Mouse (Mus musculus) spleen, adult 2 months (tissue): ENCODE results near the gene Cemip. TPM values are rescaled to one million over a fixed set of nuclear protein-coding genes. Genes with fewer than 3 reads are reported as not detected.

Source experiments
- DNase-seq, 2 experiments: peaks; one replicate each; pipeline versions ENCODE4 v3.0.0 to v3.0.0-alpha.2; 2012 to 2021; ENCODE audit warnings: low spot score in 2 of 2, low read depth in 1 of 2
- H3K27ac ChIP-seq: fragments of 200-500 bp; 2 replicates; pipeline ENCODE4 v1.5.1; 2012; ENCODE audit warnings: low read length, inconsistent platforms; ENCODE audit not compliant: insufficient read depth
- H3K27me3 ChIP-seq: fragments of 200-500 bp; 2 replicates; pipeline ENCODE4 v1.6.1; 2012; ENCODE audit warnings: mild to moderate bottlenecking, moderate library complexity, low read length, inconsistent platforms; ENCODE audit not compliant: control insufficient read depth, insufficient read depth
- H3K36me3 ChIP-seq: fragments of 200-500 bp; 2 replicates; pipeline ENCODE4 v1.6.1; 2012; ENCODE audit warnings: mild to moderate bottlenecking, low read length, inconsistent platforms; ENCODE audit not compliant: control insufficient read depth, insufficient read depth
- H3K4me1 ChIP-seq: fragments of 200-500 bp; 2 replicates; pipeline ENCODE4 v1.6.1; 2011; ENCODE audit warnings: inconsistent platforms; ENCODE audit not compliant: control insufficient read depth, insufficient read depth, insufficient read length
- H3K4me3 ChIP-seq: fragments of 200-500 bp; 2 replicates; pipeline ENCODE4 v1.5.1; 2011; ENCODE audit warnings: mild to moderate bottlenecking, inconsistent platforms; ENCODE audit not compliant: insufficient read depth, insufficient read length; ENCODE audit errors: extremely low read depth
- CTCF ChIP-seq: fragments of 200-500 bp; IDR thresholded peaks from 2 replicates; pipeline ENCODE4 v1.5.1; 2011; ENCODE audit warnings: mild to moderate bottlenecking, inconsistent platforms; ENCODE audit not compliant: insufficient read depth, insufficient read length, insufficient replicate concordance; ENCODE audit errors: extremely low read depth
- POLR2A ChIP-seq: fragments of 200-500 bp; IDR thresholded peaks from 2 replicates; pipeline ENCODE4 v1.6.1; 2011; ENCODE audit warnings: low read depth, low read length, inconsistent platforms
- WGBS: fragments of 180-500 bp; shearing (Covaris S2); methylation state at CpG from one replicate; pipeline ENCODE4 v1.1.7; 2018; 5-methylcytosine and 5-hydroxymethylcytosine counted together
- polyA plus RNA-seq: library from polyadenylated mRNA; depleted of rRNA; stranded (reverse); fragments of >200 nt; gene quantifications from 2 replicates; pipeline ENCODE4 v1.2.3, GENCODE M21; 2012

Gene Cemip
- polyA plus RNA-seq, 1 experiment: 2.4 TPM

DNA sequence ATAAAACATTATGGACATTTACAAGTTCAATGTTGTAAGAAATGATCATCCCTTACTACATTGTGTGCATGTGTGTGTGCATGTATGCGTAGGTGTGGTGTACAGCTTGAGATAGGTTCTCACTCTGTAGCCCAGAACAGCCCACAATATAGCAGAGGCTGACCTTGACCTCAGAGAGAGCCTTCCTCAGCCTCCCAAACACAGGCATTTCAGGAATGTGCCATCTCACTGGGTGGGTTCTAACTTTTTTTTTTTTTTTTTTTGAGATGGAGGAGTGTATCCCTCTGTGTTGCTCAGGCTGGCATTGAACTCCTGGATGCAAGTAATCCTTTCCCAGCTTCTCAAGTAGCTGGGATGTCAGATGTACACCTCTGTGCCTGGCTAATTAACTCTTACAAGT is 92.0 kb downstream of the Cemip start:
- no peak for DNase-seq
- TF ChIP-seq POLR2A (no peak), CTCF (no peak)
- Histone ChIP-seq H3K27ac (no peak overlapping the region), H3K27me3 (no peaks in the 10 kb centered on the region), H3K4me3 (no peak overlapping the region), H3K36me3 (no peaks in the 10 kb centered on the region), H3K4me1 (no peaks in the 10 kb centered on the region)
- 91% methylated on average over 1 of the region's 1 CpGs for WGBS

DNA sequence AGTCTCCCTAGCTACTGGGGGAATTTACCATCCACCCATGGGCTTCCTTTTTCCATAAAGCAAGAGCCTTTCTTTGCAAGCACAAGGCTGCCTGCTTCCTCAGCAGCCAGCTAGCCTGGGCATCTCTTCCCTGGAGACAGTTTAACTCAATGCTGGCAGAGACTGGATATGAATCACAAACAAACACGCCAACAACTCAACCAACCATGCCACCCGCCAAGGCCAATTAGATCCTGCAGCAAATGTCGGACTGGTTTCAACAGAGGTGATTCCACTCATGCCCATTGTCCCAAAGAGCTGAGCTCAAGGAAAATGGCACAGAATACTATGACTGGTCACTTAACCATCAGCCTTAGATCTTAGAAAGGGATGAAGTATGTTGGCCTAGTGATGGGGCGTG is 97.0 kb downstream of the Cemip start:
- DNase-seq: no peak
- Histone ChIP-seq H3K27ac (no peak overlapping the region), H3K27me3 (no peaks in the 10 kb centered on the region), H3K4me3 (no peak overlapping the region), H3K4me1 (no peaks in the 10 kb centered on the region), H3K36me3 (no peaks in the 10 kb centered on the region)
- 93% methylated on average over 4 of the region's 4 CpGs for WGBS
- no peak for TF ChIP-seq CTCF
- TF ChIP-seq POLR2A: no peak

- H3K27me3 ChIP-seq: no peaks in the 10 kb centered on the region
- TF ChIP-seq CTCF (no peak), POLR2A (no peak)
- no peaks in the 10 kb centered on the region for H3K36me3 ChIP-seq
- H3K4me3 ChIP-seq: no peak overlapping the region
- no peak overlapping the region for H3K27ac ChIP-seq
- H3K4me1 ChIP-seq: no peaks in the 10 kb centered on the region
- DNase-seq: no peak
- WGBS: 87% methylated on average over 2 of the region's 2 CpGs
Measured at GRCm38 (mm10) chr7:83985751-83986150, 100.6 kb downstream of the Cemip start.

- Histone ChIP-seq H3K27me3 (no peaks in the 10 kb centered on the region), H3K4me1 (no peaks in the 10 kb centered on the region), H3K36me3 (no peaks in the 10 kb centered on the region), H3K4me3 (no peak overlapping the region), H3K27ac (no peak overlapping the region)
- 95% methylated on average over 2 of the region's 2 CpGs for WGBS
- DNase-seq: no peak
- TF ChIP-seq CTCF (no peak), POLR2A (no peak)
Measured at GRCm38 (mm10) chr7:83982566-83982965, 103.7 kb downstream of the Cemip start.

GRCm38 (mm10) chr7:83978945-83979536 is 107.3 kb downstream of the Cemip start:
- Histone ChIP-seq H3K27me3 (no peaks in the 10 kb centered on the region), H3K36me3 (no peaks in the 10 kb centered on the region), H3K27ac (no peak overlapping the region), H3K4me1 (no peaks in the 10 kb centered on the region), H3K4me3 (no peak overlapping the region)
- no peak for DNase-seq
- WGBS: 54% methylated on average over 1 of the region's 1 CpGs
- TF ChIP-seq POLR2A (no peak), CTCF (no peak)

- 72% methylated on average over 1 of the region's 1 CpGs for WGBS
- H3K27me3 ChIP-seq: no peaks in the 10 kb centered on the region
- no peak overlapping the region for H3K4me3 ChIP-seq
- no peak overlapping the region for H3K27ac ChIP-seq
- TF ChIP-seq CTCF (no peak), POLR2A (no peak)
- no peaks in the 10 kb centered on the region for H3K4me1 ChIP-seq
- no peak for DNase-seq
- H3K36me3 ChIP-seq: no peaks in the 10 kb centered on the region
Measured at GRCm38 (mm10) chr7:83978410-83978809, 107.9 kb downstream of the Cemip start.

DNA sequence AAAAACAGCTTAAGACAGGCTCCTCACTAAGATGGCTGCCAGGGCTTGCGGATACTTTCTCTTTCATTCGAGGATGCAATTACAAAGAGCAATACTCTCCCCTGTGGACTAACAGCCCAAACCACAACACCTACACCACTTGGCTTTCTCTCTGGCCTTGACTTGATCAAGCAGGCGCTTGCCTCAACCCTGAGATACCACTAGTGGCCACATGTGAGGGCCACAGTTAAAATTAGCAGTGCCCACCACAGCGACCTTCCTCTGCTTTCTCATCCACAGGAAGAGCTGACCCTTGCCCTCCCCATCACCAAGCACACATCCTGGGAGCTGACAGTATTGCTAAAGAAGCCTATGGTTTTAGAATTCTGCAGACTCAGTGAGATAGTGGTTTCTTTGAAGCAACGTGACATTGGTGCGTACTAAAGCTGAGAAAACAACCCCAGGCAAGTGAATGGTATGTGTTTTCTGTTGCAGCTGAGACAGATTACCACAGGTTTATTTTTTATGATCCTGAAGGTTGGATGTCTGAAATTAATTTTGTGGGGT is 109.8 kb downstream of the Cemip start:
- TF ChIP-seq CTCF: no peak
- TF ChIP-seq POLR2A: no peak
- H3K27me3 ChIP-seq: no peaks in the 10 kb centered on the region
- H3K36me3 ChIP-seq: no peaks in the 10 kb centered on the region
- DNase-seq: no peak
- WGBS: 69% methylated on average over 6 of the region's 6 CpGs
- H3K27ac ChIP-seq: no peak overlapping the region
- no peaks in the 10 kb centered on the region for H3K4me1 ChIP-seq
- H3K4me3 ChIP-seq: no peak overlapping the region
